Mouse (Mus musculus): ENCODE results near the gene Gm19684.
"Not testable (repeated sequence)": the region's sequence is repeated elsewhere in the genome, so short reads cannot be mapped to it uniquely, and the experiment has no call there.

The Gm19684 gene

DNA sequence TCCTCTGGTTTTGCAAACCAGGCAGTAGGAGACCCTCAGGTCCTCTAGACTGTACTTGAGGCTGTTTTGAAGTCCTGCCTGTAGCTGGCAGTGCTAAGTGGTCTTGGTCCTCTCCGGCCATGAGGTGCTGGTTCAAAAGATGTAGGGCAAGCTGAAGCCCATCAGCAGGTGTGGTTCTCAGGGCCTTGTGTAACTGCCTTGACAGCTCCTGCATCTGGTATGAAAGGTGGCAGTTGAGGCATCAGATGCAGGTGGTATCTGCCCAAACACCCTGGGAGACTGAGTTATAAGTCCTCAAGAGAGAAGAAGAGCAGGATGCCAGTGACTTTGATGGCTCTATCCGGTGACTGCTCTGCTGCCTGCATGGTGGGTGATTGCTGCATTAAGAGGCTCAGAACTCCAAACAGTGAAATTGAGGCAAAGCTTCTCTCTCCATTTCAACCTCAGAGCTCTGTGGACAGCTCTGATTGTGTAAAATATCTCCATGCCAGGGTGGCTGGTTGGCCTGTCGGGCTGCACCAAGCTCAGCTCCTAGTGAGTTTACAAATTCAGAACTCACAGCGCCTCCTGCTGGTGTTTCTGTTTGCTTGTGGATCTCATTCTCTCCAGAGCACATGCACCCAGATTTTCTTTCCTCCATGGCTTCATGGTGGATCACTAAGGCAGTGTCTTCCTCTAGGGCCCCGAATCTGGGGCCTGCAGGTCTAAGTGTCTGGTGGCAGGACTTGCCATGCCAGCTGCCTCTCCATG lies 10.2 kb downstream of the Gm19684 start:
- peak; percentile 34 for DNase-seq (ENCODE audit: low read depth, low spot score)

DNA sequence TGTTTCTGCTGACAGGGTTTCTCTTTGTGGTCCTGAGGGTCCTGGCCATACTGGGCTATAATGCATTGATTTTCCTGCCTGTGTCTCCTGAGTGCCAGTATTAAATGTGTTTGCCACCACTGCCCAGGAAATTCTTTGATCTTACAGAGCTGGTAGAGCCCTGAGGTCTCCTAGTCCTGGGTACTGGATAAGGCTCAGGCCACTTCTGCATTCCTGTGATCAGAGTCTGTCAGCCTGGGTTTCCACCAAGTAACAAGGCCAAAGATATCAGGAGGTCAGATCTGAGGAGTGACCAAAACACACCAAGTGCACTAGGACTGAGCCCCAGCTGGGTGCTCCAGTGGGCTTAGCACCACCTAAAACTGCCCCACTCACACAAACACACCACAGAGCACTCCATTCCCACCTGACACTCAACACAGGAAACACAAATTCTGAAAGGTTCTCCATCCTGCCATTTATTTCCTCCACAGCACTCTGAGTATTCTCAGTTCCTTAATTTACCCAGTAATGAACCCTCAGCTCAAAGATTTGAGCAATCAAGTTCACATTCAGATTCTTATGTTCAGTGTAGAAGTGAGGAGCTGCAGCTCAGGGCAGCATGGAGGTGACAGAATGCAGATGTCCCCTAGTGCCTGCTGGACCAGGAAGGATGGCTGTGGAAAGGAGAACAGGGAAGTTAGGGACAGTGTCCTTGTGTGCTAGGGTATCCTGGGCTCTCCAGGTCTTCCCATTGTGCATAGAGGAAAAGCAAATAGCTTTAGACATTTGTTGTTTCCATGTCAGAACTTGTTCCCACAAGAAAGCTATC lies 14.1 kb downstream of the Gm19684 start:
- not testable (repeated sequence) for DNase-seq (ENCODE audit: low read depth, low spot score)

DNA sequence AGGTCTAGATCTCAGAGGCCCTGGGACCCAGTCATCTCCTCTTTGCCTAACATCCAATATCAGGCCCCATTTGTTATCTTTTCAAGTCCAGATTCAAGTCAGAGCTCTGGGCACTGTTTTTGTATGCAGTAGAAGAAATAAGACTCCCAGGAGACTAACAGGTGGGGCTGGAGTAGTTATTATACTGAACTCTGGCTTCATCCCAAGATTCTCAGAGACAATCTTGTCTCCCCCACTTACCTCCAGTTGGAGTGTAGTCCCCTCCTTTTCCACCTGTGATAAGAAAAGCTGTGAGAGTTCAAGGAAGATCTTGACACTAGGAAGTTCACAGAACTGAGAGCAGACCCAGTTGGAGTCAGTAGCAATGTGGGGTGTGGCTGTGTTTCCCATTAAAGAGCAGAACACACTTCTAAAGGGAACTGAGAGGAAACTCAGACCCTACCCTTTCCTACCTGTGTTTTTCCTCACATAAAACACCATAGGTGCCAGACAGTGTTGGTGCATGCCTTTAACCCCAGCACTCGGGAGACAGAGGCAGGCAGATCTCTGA lies 14.9 kb downstream of the Gm19684 start:
- not testable (repeated sequence) for DNase-seq (ENCODE audit: low read depth, low spot score)

DNA sequence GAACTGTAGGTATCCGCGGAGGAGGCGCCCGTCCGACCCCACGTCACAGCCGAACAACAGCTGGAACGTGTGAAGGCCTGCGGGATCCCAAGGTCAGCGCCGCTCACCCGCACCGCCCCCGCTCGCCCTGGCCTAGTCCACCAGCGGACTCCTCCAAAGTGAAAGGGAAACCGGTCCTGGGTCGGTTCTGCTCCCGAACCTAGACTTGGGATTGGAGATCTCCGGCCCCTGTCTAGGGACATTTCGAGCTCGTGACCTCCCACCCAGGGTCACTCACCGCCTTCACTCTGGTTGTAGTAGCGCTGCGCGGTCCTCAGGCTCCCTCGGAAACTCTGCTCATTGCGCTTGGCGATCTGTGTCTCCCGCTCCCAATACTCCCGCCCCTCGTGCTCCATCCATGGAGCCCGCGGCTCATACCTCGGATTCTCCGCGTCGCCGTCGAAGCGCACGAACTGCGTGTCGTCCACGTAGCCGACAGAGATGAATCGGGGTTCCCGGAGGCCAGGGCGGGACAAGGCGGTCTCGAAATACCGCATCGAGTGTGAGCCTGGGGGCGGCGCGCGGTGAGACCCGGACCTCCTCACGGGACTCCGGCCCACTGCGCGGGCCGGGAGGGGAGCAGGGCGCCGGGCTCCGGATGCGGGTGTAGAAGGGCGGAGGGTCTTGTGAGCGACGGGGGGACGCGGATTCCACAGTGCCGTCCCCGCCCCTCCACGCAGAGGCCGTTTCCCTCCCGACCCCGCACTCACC lies 23.8 kb downstream of the Gm19684 start:
- peak; percentile 56 for DNase-seq (ENCODE audit: low read depth, low spot score)

DNA sequence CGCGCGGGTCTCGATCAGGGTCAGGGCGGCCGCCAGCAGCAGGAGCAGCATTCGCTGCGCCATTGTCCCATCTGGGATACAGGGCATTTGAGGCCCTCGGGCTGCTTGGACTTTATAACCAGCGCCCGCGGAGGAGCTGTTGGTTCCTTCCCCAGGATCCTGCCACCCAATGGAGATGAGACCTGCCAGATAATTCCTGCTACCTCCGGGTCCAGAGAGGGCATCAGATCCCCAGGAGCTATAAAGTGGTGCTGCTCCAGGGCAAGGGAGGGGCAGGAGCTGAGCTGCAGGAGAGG lies 24.3 kb downstream of the Gm19684 start:
- not testable (repeated sequence) for DNase-seq (ENCODE audit: low read depth, low spot score)

DNA sequence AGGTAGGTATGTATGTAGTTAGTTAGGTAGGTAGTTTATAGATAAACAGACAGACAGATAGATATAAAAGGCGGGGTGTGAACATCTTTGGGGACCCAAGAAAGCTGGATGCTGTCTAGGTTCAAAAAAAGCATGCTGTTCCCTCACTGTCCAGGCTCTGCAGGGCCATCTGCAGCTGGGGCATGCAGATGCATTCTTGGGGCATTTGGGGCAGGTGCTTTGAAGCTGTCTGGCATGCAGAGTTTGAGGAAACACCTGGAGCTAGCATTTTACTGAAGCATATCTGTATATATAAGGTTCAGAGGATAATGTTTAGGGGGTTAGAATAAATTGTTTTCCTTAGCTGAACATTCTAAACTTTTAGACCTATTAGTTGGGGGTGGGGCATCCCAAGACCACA lies 25.5 kb downstream of the Gm19684 start:
- DNase-seq (ENCODE audit: low read depth, low spot score) = not testable (repeated sequence)

DNA sequence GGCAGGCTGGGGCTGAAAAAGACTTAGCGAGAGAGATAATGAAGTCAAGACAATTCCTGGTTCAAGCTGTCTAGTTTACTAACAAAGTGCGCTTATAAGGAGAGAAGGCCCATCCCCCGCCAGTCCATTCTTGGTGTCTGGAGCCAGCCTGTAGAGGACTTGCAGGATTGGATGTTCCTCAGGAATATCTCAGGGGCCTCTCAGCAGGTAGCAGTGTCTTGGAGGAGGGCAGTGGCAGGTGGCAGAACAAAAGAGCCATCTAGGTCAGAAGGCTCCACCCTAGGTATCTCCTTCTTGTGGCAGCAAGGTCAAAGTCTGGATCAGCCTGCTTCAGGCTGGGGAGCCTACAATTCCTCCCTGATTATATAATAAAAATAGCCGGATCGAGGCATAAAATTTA lies 27.0 kb downstream of the Gm19684 start:
- not testable (repeated sequence) for DNase-seq (ENCODE audit: low read depth, low spot score)

DNA sequence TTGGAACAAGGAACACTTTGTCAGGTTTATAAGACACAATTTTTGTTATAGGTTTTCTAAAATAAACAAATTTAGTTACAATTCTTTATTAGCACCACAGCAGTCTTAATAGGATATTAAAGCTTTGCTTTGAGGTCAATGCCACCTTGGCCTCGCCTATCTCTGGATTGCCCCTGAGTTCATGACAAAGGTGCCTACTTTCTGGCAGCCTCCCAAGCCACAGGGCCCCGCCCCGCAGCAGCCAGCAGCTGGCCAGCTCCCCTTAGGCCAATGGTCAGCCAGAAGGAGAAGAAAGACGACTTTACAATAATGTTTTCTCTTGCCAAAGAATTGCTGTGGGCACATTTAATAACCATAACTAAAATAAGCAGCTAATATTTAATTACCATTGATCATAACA lies 29.7 kb downstream of the Gm19684 start:
- DNase-seq (ENCODE audit: low read depth, low spot score) = not testable (repeated sequence)

DNA sequence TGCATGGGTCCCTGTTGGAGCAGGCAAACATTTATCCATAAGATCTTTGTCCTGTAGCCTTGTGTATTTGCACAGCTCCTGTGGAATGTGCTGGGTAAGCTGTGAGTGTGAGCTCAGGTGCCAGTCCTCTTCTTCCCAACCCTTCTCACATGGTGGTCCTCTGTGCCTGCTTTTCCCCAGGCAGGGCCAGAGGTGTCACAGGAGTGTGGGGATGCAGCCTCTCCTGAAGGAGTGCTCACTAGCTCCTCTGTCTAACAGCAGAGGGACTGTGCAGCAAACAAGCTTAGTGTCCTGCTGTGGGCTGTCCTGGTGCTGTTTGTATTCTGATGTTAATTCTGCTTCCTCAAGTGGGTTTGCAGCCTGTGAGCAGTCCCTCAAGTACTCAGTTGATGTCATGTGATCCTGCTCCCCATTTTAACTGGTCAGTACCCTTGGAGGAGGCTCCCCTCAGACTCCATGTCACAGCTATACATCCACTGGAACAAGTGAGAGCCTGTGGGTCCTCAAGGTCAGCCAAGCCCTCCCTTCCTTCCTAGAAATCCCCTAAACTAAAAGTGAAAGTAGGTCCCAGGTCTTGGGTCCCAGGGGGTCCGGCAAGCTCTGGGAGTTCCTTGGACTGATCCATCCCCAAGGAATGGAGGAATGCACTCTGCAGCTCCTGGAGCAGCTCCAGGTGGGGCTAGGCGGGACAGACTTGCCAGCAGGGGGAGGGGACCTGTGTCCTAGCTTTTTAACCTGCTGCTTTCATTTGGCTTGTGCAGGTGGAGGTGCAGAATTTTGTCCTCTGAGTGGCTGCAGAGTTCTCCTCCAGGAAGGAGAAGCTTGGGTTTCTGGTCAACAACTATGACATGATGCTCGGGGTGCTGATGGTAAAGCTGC lies 33.0 kb downstream of the Gm19684 start:
- no peak for DNase-seq (ENCODE audit: low read depth, low spot score)

DNA sequence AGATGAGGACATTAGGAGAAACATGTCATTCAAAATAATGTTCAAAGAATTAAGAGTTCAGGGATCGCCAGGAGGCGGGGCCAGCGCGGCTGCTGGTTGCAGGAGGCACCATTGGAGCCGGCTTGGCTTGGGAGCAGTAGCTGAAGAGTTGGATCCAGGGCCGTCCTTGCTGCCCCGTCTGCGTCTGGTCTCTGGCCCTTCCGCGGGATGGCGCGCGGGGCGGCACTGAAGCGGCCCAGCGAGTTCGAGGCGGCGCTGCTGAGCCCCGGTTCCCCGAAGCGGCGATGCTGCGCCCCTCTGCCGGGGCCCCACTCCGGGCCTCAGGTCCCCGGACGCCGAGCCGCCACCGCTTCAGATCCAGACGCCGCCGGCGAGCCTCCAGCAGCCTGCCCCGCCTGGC lies 36.3 kb downstream of the Gm19684 start:
- DNase-seq (ENCODE audit: low read depth, low spot score) = not testable (repeated sequence)

DNA sequence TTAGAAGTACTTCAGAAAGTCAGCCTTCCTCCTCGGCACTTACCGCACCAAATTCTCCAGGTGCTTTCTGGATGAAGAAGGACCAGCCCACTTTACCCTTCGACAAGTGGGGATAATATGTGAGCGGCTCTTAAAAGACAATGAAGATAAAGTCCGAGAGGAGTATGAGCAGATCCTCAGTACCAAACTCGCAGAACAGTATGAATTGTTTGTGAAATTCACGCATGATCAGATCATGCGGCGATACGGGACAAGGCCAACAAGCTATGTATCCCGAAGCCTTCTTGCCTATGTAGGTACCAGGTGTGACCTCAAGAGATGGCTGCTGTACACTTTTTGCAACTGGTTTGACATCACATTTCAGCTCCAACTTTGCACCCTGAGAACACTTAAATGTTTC lies 36.8 kb downstream of the Gm19684 start:
- DNase-seq (ENCODE audit: low read depth, low spot score) = not testable (repeated sequence)

DNA sequence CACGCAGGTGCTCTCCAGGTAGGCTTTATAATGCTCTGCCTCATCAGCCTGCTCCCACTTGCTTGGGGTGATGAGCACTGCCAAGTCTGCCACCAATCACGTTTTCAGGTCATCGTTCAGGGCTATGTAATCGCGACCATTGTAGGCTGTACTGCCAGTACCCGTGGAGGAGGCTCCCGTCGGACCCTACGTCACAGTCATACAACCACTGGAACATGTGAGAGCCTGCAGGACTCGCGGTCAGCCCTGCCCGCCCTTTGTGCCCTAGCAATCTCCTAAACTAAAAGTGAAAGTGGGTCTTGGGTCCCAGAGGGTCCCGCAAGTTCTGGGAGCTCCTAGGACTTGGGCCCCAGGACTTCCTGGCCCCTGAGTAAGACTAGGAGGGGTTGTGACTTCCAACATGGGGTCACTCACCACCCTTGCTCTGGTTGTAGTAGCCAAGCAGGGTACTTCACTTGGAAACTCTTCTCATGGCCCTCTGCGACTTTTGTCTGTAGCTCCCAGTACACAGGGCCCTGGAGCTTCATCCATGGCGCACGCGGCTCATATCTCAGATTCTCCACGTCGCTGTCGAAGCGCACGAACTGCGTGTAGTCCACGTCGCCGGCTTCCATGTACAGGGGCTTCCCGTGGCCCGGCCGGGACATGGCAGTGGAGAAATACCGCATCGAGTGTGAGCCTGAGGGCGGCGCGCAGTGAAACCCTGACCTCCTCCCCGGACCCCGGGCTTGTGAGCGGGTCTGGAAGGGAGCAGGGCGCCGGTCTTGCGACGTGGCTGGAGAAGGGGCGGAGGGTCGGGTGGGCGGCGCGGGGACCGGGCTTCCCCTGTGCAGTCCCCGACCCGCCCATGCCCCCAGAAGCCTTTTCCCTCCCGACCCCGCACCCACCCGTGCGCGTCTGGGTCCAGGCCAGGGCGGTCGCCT lies 39.9 kb downstream of the Gm19684 start:
- DNase-seq (ENCODE audit: low read depth, low spot score) = peak; percentile 36

DNA sequence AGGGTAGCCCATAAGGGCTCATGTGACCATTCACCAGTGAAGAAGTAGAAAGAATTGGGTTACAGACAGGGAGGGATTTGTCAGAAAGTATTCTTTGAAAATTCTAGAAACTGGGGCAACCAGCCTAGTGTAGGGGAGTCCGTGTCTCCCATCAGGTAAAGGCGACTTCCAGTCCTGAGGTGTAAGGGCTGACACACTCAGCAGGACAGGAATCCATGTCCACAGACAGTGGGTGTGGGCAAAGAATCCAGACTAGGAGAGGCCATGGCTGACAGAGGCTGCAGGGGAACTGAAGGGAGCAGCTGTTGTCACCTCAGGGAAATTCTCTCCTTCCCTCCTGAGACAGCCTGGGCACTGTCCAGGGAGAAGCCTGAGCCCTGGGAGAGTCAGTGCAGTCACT lies 45.4 kb downstream of the Gm19684 start:
- not testable (repeated sequence) for DNase-seq (ENCODE audit: low read depth, low spot score)

DNA sequence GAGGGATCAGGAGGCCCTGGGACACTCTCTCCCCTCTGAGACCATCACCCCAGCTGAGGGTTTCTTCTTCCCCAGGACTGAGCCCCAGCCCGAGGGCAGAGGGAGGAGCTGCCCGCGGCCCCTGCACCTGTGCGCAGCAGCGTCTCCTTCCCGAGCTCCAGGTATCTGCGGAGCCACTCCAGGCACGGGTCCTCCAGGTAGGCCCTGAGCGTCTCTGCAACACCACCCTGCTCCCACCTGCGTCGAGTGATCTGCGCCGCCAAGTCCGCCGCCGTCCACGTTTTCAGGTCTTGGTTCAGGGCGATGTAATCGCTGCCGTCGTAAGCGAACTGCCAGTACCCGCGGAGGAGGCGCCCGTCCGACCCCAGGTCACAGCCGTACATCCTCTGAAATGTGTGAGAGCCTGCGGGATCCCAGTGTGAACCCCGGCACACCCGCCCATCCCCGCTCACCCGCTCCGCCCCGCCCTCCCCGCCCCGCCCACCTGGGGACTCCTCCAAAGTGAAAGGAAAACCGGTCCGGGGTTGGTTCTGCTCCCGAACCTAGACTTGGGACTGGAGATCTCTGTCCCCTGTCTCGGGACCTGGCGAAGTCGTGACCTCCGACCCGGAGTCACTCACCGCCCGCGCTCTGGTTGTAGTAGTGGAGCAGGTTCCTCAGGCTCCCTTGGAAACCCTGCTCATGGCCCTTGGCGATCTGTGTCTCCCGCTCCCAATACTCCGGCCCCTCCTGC lies 46.0 kb downstream of the Gm19684 start:
- peak; percentile 80 for DNase-seq (ENCODE audit: low read depth, low spot score)

DNA sequence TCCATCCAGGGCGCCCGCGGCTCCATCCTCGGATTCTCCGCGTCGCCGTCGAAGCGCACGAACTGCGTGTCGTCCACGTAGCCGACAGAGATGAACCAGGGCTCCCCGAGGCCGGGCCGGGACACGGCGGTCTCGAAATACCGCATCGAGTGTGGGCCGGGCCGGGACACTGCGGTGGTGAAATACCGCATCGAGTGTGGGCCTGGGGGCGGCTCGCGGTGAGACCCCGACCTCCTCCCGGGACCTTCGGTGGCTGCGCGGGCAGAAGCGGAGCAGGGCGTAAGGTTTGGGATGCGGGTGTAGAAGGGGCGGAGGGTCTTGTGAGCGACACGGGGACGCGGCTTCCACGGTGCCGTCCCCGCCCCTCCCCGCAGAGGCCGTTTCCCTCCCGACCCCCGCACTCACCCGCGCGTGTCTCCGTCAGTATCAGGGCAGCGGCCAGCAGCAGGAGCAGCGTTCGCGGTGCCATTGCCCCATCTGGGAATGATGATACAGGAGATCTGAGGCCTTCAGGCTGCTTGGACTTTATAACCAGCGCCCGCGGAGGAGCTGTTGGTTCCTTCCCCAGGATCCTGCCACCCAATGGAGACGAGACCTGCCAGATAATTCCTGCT lies 46.7 kb downstream of the Gm19684 start, which contains the start of gene Gm8909:
TSS of gene Gm8909 (minus strand) at position 499 of the 614 bp plus-strand sequence.
- peak; percentile 37 for DNase-seq (ENCODE audit: low read depth, low spot score)

DNA sequence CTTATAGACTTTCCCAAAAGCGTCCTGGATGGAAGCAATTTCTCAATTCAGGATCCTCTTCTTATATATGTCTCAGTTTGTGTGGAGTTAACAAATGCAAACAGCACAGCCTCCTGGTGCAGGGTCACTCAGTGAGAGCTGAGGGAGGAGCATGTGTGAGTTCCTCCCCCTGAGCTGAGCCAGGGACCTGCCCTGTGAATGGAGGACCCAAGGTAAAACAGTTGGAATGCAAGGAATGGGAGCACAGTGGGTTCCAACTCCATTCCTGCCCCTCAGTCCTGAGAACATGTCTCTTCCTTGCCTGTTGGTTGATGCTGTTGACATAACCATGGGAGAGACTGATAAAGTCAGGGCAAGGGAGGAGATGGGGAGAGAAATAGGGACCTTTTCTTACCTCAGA lies 47.6 kb downstream of the Gm19684 start:
- DNase-seq (ENCODE audit: low read depth, low spot score) = not testable (repeated sequence)

DNA sequence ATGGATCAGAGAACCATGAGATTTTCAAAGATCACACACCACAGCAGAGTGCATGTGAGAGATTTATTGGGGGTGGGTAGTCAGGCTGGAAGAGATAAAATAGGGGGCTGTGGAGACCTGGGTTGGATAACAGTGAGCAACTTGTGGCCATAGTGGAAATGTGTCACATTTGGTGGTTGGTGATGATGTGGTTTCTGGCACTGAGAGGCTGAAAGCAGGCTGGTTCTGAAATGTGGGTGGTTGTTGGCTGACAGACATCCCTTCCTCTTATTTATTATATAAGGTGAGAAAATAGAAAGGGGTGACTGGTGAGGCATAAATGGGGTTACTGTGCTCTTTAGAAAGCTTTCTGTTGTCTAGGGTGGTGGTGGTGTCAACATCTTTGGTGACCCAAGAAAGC lies 48.3 kb downstream of the Gm19684 start:
- no peak for DNase-seq (ENCODE audit: low read depth, low spot score)

DNA sequence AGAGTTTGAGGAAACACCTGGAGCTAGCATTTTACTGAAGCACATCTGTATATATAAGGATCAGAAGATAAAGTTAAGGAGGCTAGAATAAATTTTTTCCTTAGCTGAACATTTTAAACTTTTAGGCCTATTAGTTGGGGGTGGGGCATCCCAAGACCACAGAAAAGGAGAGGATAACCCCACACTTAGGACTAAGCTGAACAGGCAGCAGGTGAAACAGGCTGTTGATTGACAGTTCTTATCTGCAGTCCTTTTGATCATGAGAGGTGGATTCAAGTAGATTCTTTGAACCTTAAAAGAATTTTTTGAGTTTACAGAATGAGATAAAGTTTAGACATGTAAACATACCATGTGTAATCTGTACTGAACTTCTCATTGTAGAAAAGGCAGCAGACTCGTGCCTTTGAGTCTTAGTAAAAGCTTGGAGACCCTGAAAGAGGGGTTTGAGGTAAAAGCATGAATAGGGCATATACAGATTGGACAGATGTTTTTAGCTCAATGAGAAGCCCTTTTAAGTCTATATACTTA lies 48.9 kb downstream of the Gm19684 start:
- no peak for DNase-seq (ENCODE audit: low read depth, low spot score)

Measured in CD4-positive helper T cell, adult 2 months (primary cell).